Mouse (Mus musculus) C2C12 (cell line): ENCODE results near the gene Gnmt. TPM values are rescaled to one million over a fixed set of nuclear protein-coding genes. Genes with fewer than 3 reads are reported as not detected.

ENCODE experiments used
- H3K27me3 ChIP-seq: one replicate; pipeline ENCODE4 v1.6.1; 2011; ENCODE audit not compliant: control insufficient read depth, insufficient read depth, insufficient read length
- H3K36me3 ChIP-seq: one replicate; pipeline ENCODE4 v1.6.1; 2011; ENCODE audit not compliant: control insufficient read depth, insufficient read depth
- H3K4me3 ChIP-seq: one replicate; pipeline ENCODE4 v1.5.1; 2011; ENCODE audit warnings: mild to moderate bottlenecking, control low read depth; ENCODE audit not compliant: poor library complexity, insufficient read depth, severe bottlenecking
- H3K79me2 ChIP-seq: one replicate; pipeline ENCODE4 v1.6.1; 2011; ENCODE audit not compliant: control insufficient read depth, insufficient read depth
- H3K79me3 ChIP-seq: one replicate; pipeline ENCODE4 v1.6.1; 2011; ENCODE audit warnings: low read depth, control low read depth
- H3ac ChIP-seq: one replicate; pipeline ENCODE3; 2011; ENCODE audit warnings: low read depth; ENCODE audit not compliant: control insufficient read depth, insufficient read length
- CEBPB ChIP-seq: IDR thresholded peaks from one replicate; pipeline ENCODE4 v1.6.1; 2011; ENCODE audit warnings: low read depth, mild to moderate bottlenecking, control low read depth, moderate library complexity
- CTCF ChIP-seq: IDR thresholded peaks from one replicate; pipeline ENCODE4 v1.5.1; 2011; ENCODE audit not compliant: control insufficient read depth, insufficient read depth, insufficient read length
- FOSL1 ChIP-seq: IDR thresholded peaks from one replicate; pipeline ENCODE4 v1.8.0; 2011; ENCODE audit warnings: mild to moderate bottlenecking, low read length; ENCODE audit not compliant: poor library complexity, insufficient read depth, severe bottlenecking
- MAX ChIP-seq: IDR thresholded peaks from one replicate; pipeline ENCODE4 v1.6.1; 2011; ENCODE audit warnings: mild to moderate bottlenecking, control low read depth
- MYOD1 ChIP-seq: IDR thresholded peaks from one replicate; pipeline ENCODE4 v1.6.1; 2011; ENCODE audit warnings: low read depth; ENCODE audit not compliant: control insufficient read depth, insufficient read length
- MYOG ChIP-seq: IDR thresholded peaks from one replicate; pipeline ENCODE4 v1.6.1; 2011; ENCODE audit not compliant: control insufficient read depth, insufficient read length; ENCODE audit errors: extremely low read depth
- USF1 ChIP-seq: IDR thresholded peaks from one replicate; pipeline ENCODE4 v1.6.1; 2011; ENCODE audit warnings: low read depth, mild to moderate bottlenecking, control low read depth, moderate library complexity
- polyA plus RNA-seq: library from polyadenylated mRNA; unstranded; fragments of >200 nt; fragmentation: generic; extraction: Trizol; gene quantifications from one replicate; pipeline ENCODE4 v1.2.1, GENCODE M21; 2012; ENCODE audit warnings: missing spikeins

Gene Gnmt
- polyA plus RNA-seq, 1 experiment, result 0.08 TPM

GRCm38 (mm10) chr17:46712442-46712841, 16.5 kb downstream of the Gnmt start:
- Histone ChIP-seq H3K4me3 (peak overlapping the region; percentile 83), H3K79me3 (peaks cover 12% of the 10 kb centered on the region), H3K79me2 (peaks cover 27% of the 10 kb centered on the region), H3K36me3 (peaks cover 20% of the 10 kb centered on the region), H3ac (peak overlapping the region; percentile 100), H3K27me3 (no peaks in the 10 kb centered on the region)
- no peak for TF ChIP-seq FOSL1
- no peak for TF ChIP-seq CEBPB
- no peak for TF ChIP-seq MAX
- TF ChIP-seq MYOG, result no peak
- no peak for TF ChIP-seq CTCF
- no peak for TF ChIP-seq USF1
- no peak for TF ChIP-seq MYOD1

GRCm38 (mm10) chr17:46711612-46712271, 17.2 kb downstream of the Gnmt start:
- TF ChIP-seq FOSL1 (no peak), MAX (no peak), USF1 (no peak), MYOG (no peak), CTCF (no peak), CEBPB (no peak)

GRCm38 (mm10) chr17:46710959-46711597, 17.9 kb downstream of the Gnmt start, which contains the start of gene Pex6:
Pex6 (plus strand) TSS chr17:46711463.
- Histone ChIP-seq H3ac (peak within 1 kb of the TSS; percentile 100), H3K27me3 (no peaks in the 10 kb centered on the region), H3K79me3 (peaks cover 12% of the 10 kb centered on the region), H3K4me3 (peak within 1 kb of the TSS; percentile 83), H3K79me2 (peaks cover 27% of the 10 kb centered on the region), H3K36me3 (peaks cover 20% of the 10 kb centered on the region)
- TF ChIP-seq MAX (peak; percentile 45), MYOG (no peak)

More at GRCm38 (mm10) chr17:46711612-46712271, 17.2 kb downstream of the Gnmt start:
- Histone ChIP-seq H3K79me2 (peaks cover 27% of the 10 kb centered on the region), H3K4me3 (peak overlapping the region; percentile 83), H3K79me3 (peaks cover 12% of the 10 kb centered on the region), H3K36me3 (peaks cover 20% of the 10 kb centered on the region), H3ac (peak overlapping the region; percentile 100), H3K27me3 (no peaks in the 10 kb centered on the region)

GRCm38 (mm10) chr17:46706375-46707089, 22.4 kb downstream of the Gnmt start:
- no peak for TF ChIP-seq USF1
- no peak for TF ChIP-seq CEBPB
- peaks cover 36% of the 10 kb centered on the region for H3K79me2 ChIP-seq
- H3K27me3 ChIP-seq, result no peaks in the 10 kb centered on the region
- peaks cover 22% of the 10 kb centered on the region for H3K79me3 ChIP-seq
- H3K36me3 ChIP-seq, result no peaks in the 10 kb centered on the region
- H3ac ChIP-seq, result no peak overlapping the region
- no peak overlapping the region for H3K4me3 ChIP-seq

GRCm38 (mm10) chr17:46704887-46705835, 23.8 kb downstream of the Gnmt start, which contains the start of gene Ppp2r5d:
Ppp2r5d (minus strand) TSS chr17:46705111.
- no peaks in the 10 kb centered on the region for H3K27me3 ChIP-seq
- no peak for TF ChIP-seq CEBPB
- TF ChIP-seq MAX, result peak; percentile 5
- H3K4me3 ChIP-seq, result peak within 1 kb of the TSS; percentile 78
- H3ac ChIP-seq, result peak within 1 kb of the TSS; percentile 95
- H3K79me3 ChIP-seq, result peaks cover 32% of the 10 kb centered on the region
- H3K36me3 ChIP-seq, result peaks cover 7% of the 10 kb centered on the region
- H3K79me2 ChIP-seq, result peaks cover 45% of the 10 kb centered on the region
